Mouse (Mus musculus) right cerebral cortex, postnatal 25 days (tissue): ENCODE measurements around the gene Rnf220.

Source experiments
- DNase-seq: peaks from one replicate; pipeline ENCODE4 v3.0.0; 2022

Rnf220 gene

GRCm38 (mm10) chr4:117373324-117374077 lies 123.4 kb downstream of the Rnf220 start:
- no peak for DNase-seq

- DNase-seq, result no peak
Observed at GRCm38 (mm10) chr4:117371896-117372295, 125.0 kb downstream of the Rnf220 start.

GRCm38 (mm10) chr4:117370354-117370753 lies 126.5 kb downstream of the Rnf220 start:
- no peak for DNase-seq

GRCm38 (mm10) chr4:117369571-117369970 lies 127.3 kb downstream of the Rnf220 start:
- no peak for DNase-seq

GRCm38 (mm10) chr4:117367365-117367764 lies 129.5 kb downstream of the Rnf220 start:
- DNase-seq, result no peak

- DNase-seq, result no peak
Observed at GRCm38 (mm10) chr4:117362085-117362484, 134.8 kb downstream of the Rnf220 start.

- DNase-seq, result no peak
Observed at GRCm38 (mm10) chr4:117361558-117361873, 135.3 kb downstream of the Rnf220 start.

GRCm38 (mm10) chr4:117360713-117361557 lies 135.9 kb downstream of the Rnf220 start:
- no peak for DNase-seq

- DNase-seq, result no peak
Observed at GRCm38 (mm10) chr4:117359803-117360382, 137.0 kb downstream of the Rnf220 start.

GRCm38 (mm10) chr4:117357917-117358316 lies 138.9 kb downstream of the Rnf220 start:
- no peak for DNase-seq

GRCm38 (mm10) chr4:117357104-117357503 lies 139.7 kb downstream of the Rnf220 start:
- no peak for DNase-seq

- DNase-seq, result no peak
Observed at GRCm38 (mm10) chr4:117356223-117356622, 140.6 kb downstream of the Rnf220 start.

GRCm38 (mm10) chr4:117354651-117355050 lies 142.2 kb downstream of the Rnf220 start:
- DNase-seq, result no peak

GRCm38 (mm10) chr4:117352957-117353356 lies 143.9 kb downstream of the Rnf220 start:
- no peak for DNase-seq

GRCm38 (mm10) chr4:117352071-117352470 lies 144.8 kb downstream of the Rnf220 start:
- no peak for DNase-seq

GRCm38 (mm10) chr4:117350139-117350693 lies 146.6 kb downstream of the Rnf220 start:
- DNase-seq, result no peak

GRCm38 (mm10) chr4:117349327-117349726 lies 147.5 kb downstream of the Rnf220 start:
- no peak for DNase-seq

- DNase-seq, result no peak
Observed at GRCm38 (mm10) chr4:117346025-117346424, 150.8 kb downstream of the Rnf220 start.

GRCm38 (mm10) chr4:117343385-117343784 lies 153.5 kb downstream of the Rnf220 start:
- DNase-seq, result no peak

- no peak for DNase-seq
Observed at GRCm38 (mm10) chr4:117342751-117343150, 154.1 kb downstream of the Rnf220 start.

GRCm38 (mm10) chr4:117341282-117341681 lies 155.6 kb downstream of the Rnf220 start:
- DNase-seq, result no peak

GRCm38 (mm10) chr4:117339796-117340195 lies 157.1 kb downstream of the Rnf220 start:
- no peak for DNase-seq

- no peak for DNase-seq
Observed at GRCm38 (mm10) chr4:117330836-117331475, 165.9 kb downstream of the Rnf220 start.
